Mouse (Mus musculus) hindbrain, embryonic 16.5 days (tissue): Measurements from ENCODE around the gene Nol3. TPM values are rescaled to one million over a fixed set of nuclear protein-coding genes. Genes with fewer than 3 reads are reported as not detected.
A peak's percentile ranks its signal among the peaks of the same experiment; 100 is the strongest.
"Not testable (repeated sequence)": the region's sequence is repeated elsewhere in the genome, so short reads cannot be mapped to it uniquely, and the experiment has no call there.

Experiments used
- ATAC-seq: fragments of 200-750 bp; cut with Nextera tagmentation; 2 replicates; pipeline ENCODE4 v1.8.0; 2017; ENCODE audit warnings: moderate TSS enrichment, moderate library complexity
- H3K27ac ChIP-seq: fragments of 300-500 bp; sonication (generic); 2 replicates; pipeline ENCODE4 v1.5.1; 2014; ENCODE audit warnings: low read depth, mild to moderate bottlenecking, control low read depth, low read length, moderate library complexity
- H3K27me3 ChIP-seq: fragments of 300-500 bp; sonication (generic); replicated peaks from 2 replicates; pipeline ENCODE4 v1.6.1; 2014; ENCODE audit warnings: low read length; ENCODE audit not compliant: control insufficient read depth, insufficient read depth
- H3K36me3 ChIP-seq: fragments of 300-500 bp; sonication (generic); 2 replicates; pipeline ENCODE4 v1.6.1; 2014; ENCODE audit warnings: mild to moderate bottlenecking, low read length, moderate library complexity, mixed read lengths; ENCODE audit not compliant: control insufficient read depth, insufficient read depth
- H3K4me1 ChIP-seq: fragments of 300-500 bp; sonication (generic); 2 replicates; pipeline ENCODE4 v1.6.1; 2014; ENCODE audit warnings: low read depth, low read length; ENCODE audit not compliant: control insufficient read depth, insufficient read depth
- H3K4me2 ChIP-seq: fragments of 300-500 bp; sonication (generic); 2 replicates; pipeline ENCODE4 v1.6.1; 2014; ENCODE audit warnings: mild to moderate bottlenecking, low read length, control low read depth, moderate library complexity
- H3K4me3 ChIP-seq: fragments of 300-500 bp; sonication (generic); 2 replicates; pipeline ENCODE4 v1.5.1; 2014; ENCODE audit warnings: mild to moderate bottlenecking, low read length, control low read depth, moderate library complexity
- H3K9ac ChIP-seq: fragments of 300-500 bp; sonication (generic); 2 replicates; pipeline ENCODE4 v1.6.1; 2014; ENCODE audit warnings: low read depth, mild to moderate bottlenecking, control low read depth, low read length, moderate library complexity
- H3K9me3 ChIP-seq: fragments of 300-500 bp; sonication (generic); 2 replicates; pipeline ENCODE4 v1.6.1; 2014; ENCODE audit warnings: mild to moderate bottlenecking, low read length, moderate library complexity; ENCODE audit not compliant: control insufficient read depth
- WGBS: fragments of 180-500 bp; shearing (Covaris S2); extraction: QIAGEN DNeasy Blood & Tissue Kit; methylation state at CpG from one replicate; pipeline ENCODE4 v1.1.7; 2014; 5-methylcytosine and 5-hydroxymethylcytosine counted together
- polyA plus RNA-seq: library from polyadenylated mRNA; unstranded; fragments of >200 nt; fragmentation: Nextera tagmentation; extraction: Ambion mirVana; gene quantifications from 2 replicates; pipeline ENCODE4 v1.2.1, GENCODE M21; 2015

Nol3 gene
- polyA plus RNA-seq = 6.2 TPM in 2 replicates

GRCm38 (mm10) chr8:105275840-105276239 lies at the start of gene Nol3:
Gene Nol3, plus strand, starts transcription at chr8:105276140.
- ATAC-seq = 0 out of 2 replicates have a peak, but pooled peaks have one; percentile 0
- Histone ChIP-seq H3K9ac (peak within 1 kb of the TSS; percentile 72), H3K27ac (no peak within 1 kb of the TSS), H3K27me3 (peaks cover 52% of the 10 kb centered on the region), H3K4me2 (peak within 1 kb of the TSS; percentile 95), H3K4me1 (peaks cover 23% of the 10 kb centered on the region), H3K9me3 (no peaks in the 10 kb centered on the region), H3K4me3 (peak within 1 kb of the TSS; percentile 51), H3K36me3 (peaks cover 4% of the 10 kb centered on the region; the same call in 1 of the 2 replicates)
- 5% methylated on average over 10 of the region's 10 CpGs for WGBS

- Histone ChIP-seq H3K4me1 (peaks cover 3% of the 10 kb centered on the region; the same call in 1 of the 2 replicates), H3K27ac (no peak overlapping the region), H3K4me3 (no peak overlapping the region), H3K4me2 (no peak overlapping the region), H3K27me3 (no peaks in the 10 kb centered on the region), H3K9ac (no peak overlapping the region), H3K36me3 (0 out of 2 replicates have a peak, but pooled peaks cover 6% of the 10 kb centered on the region), H3K9me3 (no peaks in the 10 kb centered on the region)
- ATAC-seq = no peak
- 85% methylated on average over 12 of the region's 12 CpGs for WGBS
These were observed 44.2 kb upstream of the Nol3 start for GRCm38 (mm10) chr8:105231503-105232320.

GRCm38 (mm10) chr8:105232321-105232693 lies 43.6 kb upstream of the Nol3 start:
- not testable (repeated sequence) for H3K9me3 ChIP-seq, H3K27me3 ChIP-seq, H3K4me1 ChIP-seq, H3K4me3 ChIP-seq, H3K9ac ChIP-seq, H3K4me2 ChIP-seq, H3K27ac ChIP-seq, ATAC-seq, H3K36me3 ChIP-seq
- 93% methylated on average over 4 of the region's 4 CpGs for WGBS

- no peak for ATAC-seq
- Histone ChIP-seq H3K4me1 (no peaks in the 10 kb centered on the region), H3K27me3 (no peaks in the 10 kb centered on the region), H3K36me3 (0 out of 2 replicates have a peak, but pooled peaks cover 6% of the 10 kb centered on the region), H3K27ac (no peak overlapping the region), H3K9ac (no peak overlapping the region), H3K9me3 (no peaks in the 10 kb centered on the region), H3K4me3 (no peak overlapping the region), H3K4me2 (no peak overlapping the region)
- WGBS = 71% methylated on average over 1 of the region's 1 CpGs
These were observed 42.6 kb upstream of the Nol3 start for GRCm38 (mm10) chr8:105233126-105233935.

- H3K27me3 ChIP-seq = no peaks in the 10 kb centered on the region
- H3K4me3 ChIP-seq = no peak overlapping the region
- peaks cover 15% of the 10 kb centered on the region for H3K36me3 ChIP-seq
- no peak overlapping the region for H3K4me2 ChIP-seq
- H3K27ac ChIP-seq = no peak overlapping the region
- WGBS = 90% methylated on average over 1 of the region's 1 CpGs
- ATAC-seq = no peak
- H3K9ac ChIP-seq = no peak overlapping the region
- no peaks in the 10 kb centered on the region for H3K4me1 ChIP-seq
- no peaks in the 10 kb centered on the region for H3K9me3 ChIP-seq
These were observed 40.7 kb upstream of the Nol3 start for GRCm38 (mm10) chr8:105235206-105235605.

GRCm38 (mm10) chr8:105237442-105238142 lies 38.3 kb upstream of the Nol3 start:
- Histone ChIP-seq H3K36me3 (peaks cover 24% of the 10 kb centered on the region), H3K9ac (no peak overlapping the region), H3K27ac (no peak overlapping the region), H3K4me1 (no peaks in the 10 kb centered on the region), H3K27me3 (no peaks in the 10 kb centered on the region), H3K9me3 (no peaks in the 10 kb centered on the region), H3K4me2 (no peak overlapping the region), H3K4me3 (no peak overlapping the region)
- ATAC-seq = no peak
- WGBS = 93% methylated on average over 14 of the region's 14 CpGs

GRCm38 (mm10) chr8:105241016-105241415 lies 34.9 kb upstream of the Nol3 start:
- Histone ChIP-seq H3K36me3 (peaks cover 21% of the 10 kb centered on the region), H3K4me3 (no peak overlapping the region), H3K27me3 (no peaks in the 10 kb centered on the region), H3K4me1 (no peaks in the 10 kb centered on the region), H3K27ac (no peak overlapping the region), H3K9me3 (no peaks in the 10 kb centered on the region), H3K9ac (no peak overlapping the region), H3K4me2 (no peak overlapping the region)
- WGBS = 97% methylated on average over 7 of the region's 7 CpGs
- ATAC-seq = no peak

- H3K9me3 ChIP-seq = no peaks in the 10 kb centered on the region
- H3K4me3 ChIP-seq = no peak overlapping the region
- H3K9ac ChIP-seq = no peak overlapping the region
- no peak overlapping the region for H3K27ac ChIP-seq
- WGBS = 92% methylated on average over 6 of the region's 6 CpGs
- 0 out of 2 replicates have a peak, but pooled peaks cover 3% of the 10 kb centered on the region for H3K27me3 ChIP-seq
- H3K4me2 ChIP-seq = no peak overlapping the region
- no peak for ATAC-seq
- H3K4me1 ChIP-seq = peaks cover 9% of the 10 kb centered on the region
- H3K36me3 ChIP-seq = peaks cover 14% of the 10 kb centered on the region
These were observed 24.0 kb upstream of the Nol3 start for GRCm38 (mm10) chr8:105251954-105252353.
